8 mouse cellular contexts compared by ENCODE assay signal in the genomic region with DNA sequence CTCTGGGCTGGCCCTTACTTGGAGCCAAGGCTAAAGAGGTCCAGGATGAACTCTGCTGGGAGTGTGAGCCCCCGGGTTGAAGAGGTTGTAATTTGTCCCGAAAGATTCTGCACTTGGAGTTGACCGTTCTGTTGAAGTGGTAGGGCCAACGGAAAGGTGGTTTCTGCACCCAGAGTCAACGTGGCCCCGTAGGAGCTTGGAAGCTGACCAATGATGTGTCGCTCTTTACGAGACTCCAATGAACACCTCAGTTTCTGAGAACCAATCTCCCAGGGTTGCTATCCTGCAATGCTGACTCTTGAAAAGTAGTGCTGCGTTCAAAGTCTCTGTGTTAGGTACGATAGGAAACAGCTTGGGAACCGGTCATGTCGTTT. TPM values are rescaled to one million over a fixed set of nuclear protein-coding genes. Genes with fewer than 3 reads are reported as not detected.
DNase-seq lines count a peak whose midpoint lies in the region; ATAC-seq lines count a peak whose summit lies in the region.

No protein-coding gene starts in this region.

- no peaks in the 10 kb centered on the region for H3K27me3 ChIP-seq in heart, embryonic 16.5 days (ENCODE audit: control insufficient read depth, insufficient read depth, low read length)
- H3K27me3 ChIP-seq in midbrain, embryonic 15.5 days (replicated peaks): no peaks in the 10 kb centered on the region

- 2% methylated on average over 12 of the region's 12 CpGs for WGBS in heart, embryonic 16.5 days
- 8% methylated on average over 12 of the region's 12 CpGs for WGBS in midbrain, embryonic 15.5 days

- peak overlapping the region; percentile 93 for H3K4me3 ChIP-seq in heart, embryonic 16.5 days (ENCODE audit: low read length)
- H3K4me3 ChIP-seq in midbrain, embryonic 15.5 days: peak overlapping the region; percentile 80

- ATAC-seq in heart, embryonic 16.5 days (replicated peaks; ENCODE audit: extremely low read depth, insufficient read depth, low FRiP score): no peak; the same call in 1 of the 2 replicates
- ATAC-seq in midbrain, embryonic 15.5 days (replicated peaks): no peak

- H3K36me3 ChIP-seq in heart, embryonic 16.5 days (ENCODE audit: control insufficient read depth, insufficient read depth): no peaks in the 10 kb centered on the region
- H3K36me3 ChIP-seq in midbrain, embryonic 15.5 days (replicated peaks): no peaks in the 10 kb centered on the region

- peak overlapping the region; percentile 88 for H3K27ac ChIP-seq in heart, embryonic 16.5 days (ENCODE audit: low read length)
- H3K27ac ChIP-seq in midbrain, embryonic 15.5 days: peak overlapping the region; percentile 79; the same call in 1 of the 2 replicates

- peak; percentile 14 for DNase-seq in thymus, postnatal 25 days
- no peak for DNase-seq in thymus, adult 18-20 months
- peak; percentile 48 to 57 for DNase-seq in cerebellum, postnatal 14 days
- DNase-seq in kidney, postnatal 4 days: peak; percentile 24 to 47
- DNase-seq in urinary bladder, adult 18-20 months (ENCODE audit: low spot score in 2 of 2): no peak
- no peak for DNase-seq in spleen, adult 18-20 months

- H3K4me1 ChIP-seq in heart, embryonic 16.5 days (ENCODE audit: control insufficient read depth, insufficient read depth, low read length): peaks cover 25% of the 10 kb centered on the region
- H3K4me1 ChIP-seq in midbrain, embryonic 15.5 days: peaks cover 15% of the 10 kb centered on the region

- peak overlapping the region; percentile 80 for H3K4me2 ChIP-seq in heart, embryonic 16.5 days (ENCODE audit: low read depth, low read length)
- H3K4me2 ChIP-seq in midbrain, embryonic 15.5 days: peak overlapping the region; percentile 87

- peak overlapping the region; percentile 98 for H3K9ac ChIP-seq in heart, embryonic 16.5 days (ENCODE audit: low read length)
- H3K9ac ChIP-seq in midbrain, embryonic 15.5 days: peak overlapping the region; percentile 90

- H3K9me3 ChIP-seq in heart, embryonic 16.5 days (replicated peaks; ENCODE audit: control insufficient read depth, low read length): no peaks in the 10 kb centered on the region; the same call in 1 of the 2 replicates
- H3K9me3 ChIP-seq in midbrain, embryonic 15.5 days: no peaks in the 10 kb centered on the region

RNA-seq across cellular contexts. Expression of a gene that starts 0.9 kb away (rescaled TPM):
- 349 and 351 TPM in 2 replicates for polyA plus RNA-seq in heart, embryonic 16.5 days (2015; fragmentation: Nextera tagmentation; extraction: Ambion mirVana)
- polyA plus RNA-seq in midbrain, embryonic 15.5 days (2015; fragmentation: Nextera tagmentation; extraction: Ambion mirVana): 125 and 131 TPM in 2 replicates

RNA-seq across cellular contexts. Expression of a gene that starts 27.6 kb away (rescaled TPM):
- polyA plus RNA-seq in heart, embryonic 16.5 days (2015; fragmentation: Nextera tagmentation; extraction: Ambion mirVana): 0.12 and 0.20 TPM in 2 replicates
- 0.28 and 0.31 TPM in 2 replicates for polyA plus RNA-seq in midbrain, embryonic 15.5 days (2015; fragmentation: Nextera tagmentation; extraction: Ambion mirVana)

Comparison
In these comparisons a context has a peak if more than half of its experiments do, and no peak if none do; other contexts are left out.
1. DNase-seq: peak in thymus, postnatal 25 days (single experiment), cerebellum, postnatal 14 days (2 of 2) and kidney, postnatal 4 days (2 of 2); none in thymus, adult 18-20 months (0 of 2), urinary bladder, adult 18-20 months (0 of 2) and spleen, adult 18-20 months (0 of 2).